Mouse (Mus musculus): Measurements from ENCODE around the gene Fermt1.
A peak's percentile ranks its signal among the peaks of the same experiment; 100 is the strongest.

DNA sequence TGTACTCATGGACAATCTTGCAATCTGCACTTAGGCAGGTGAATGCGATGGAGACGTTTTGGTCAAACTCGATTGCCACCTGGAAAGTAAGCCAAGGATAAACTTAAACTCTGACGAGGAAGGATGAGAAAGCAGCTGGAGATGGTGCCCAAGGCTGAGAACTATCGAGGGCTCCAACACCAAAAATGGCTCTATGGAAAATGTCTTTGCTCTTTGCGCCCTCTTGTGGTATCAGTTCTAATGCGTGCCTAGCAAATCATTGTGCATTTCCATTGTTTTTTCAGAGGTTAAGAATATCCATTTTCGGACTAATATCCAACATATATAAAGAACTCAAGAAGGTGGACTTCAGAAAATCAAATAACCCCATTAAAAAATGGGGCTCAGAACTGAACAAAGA is 38.9 kb downstream of the Fermt1 start:
- TF ChIP-seq MYOD1 (IDR thresholded peaks at IDR 0.05; ENCODE audit: control insufficient read depth in 1 of 3, insufficient read length in 2 of 3, low read depth in 2 of 3) (no peak), POLR2A (IDR thresholded peaks at IDR 0.05; ENCODE audit: insufficient read length, low read depth) (no peak), USF1 (IDR thresholded peaks at IDR 0.05; ENCODE audit: low read depth) (no peak), MYOG (IDR thresholded peaks at IDR 0.05; ENCODE audit: control insufficient read depth in 1 of 3, insufficient read depth in 1 of 3, insufficient read length in 2 of 3, low read depth in 2 of 3) (no peak), SRF (IDR thresholded peaks at IDR 0.05; ENCODE audit: control insufficient read depth, insufficient read length, low read depth) (peak; percentile 62), MAX (IDR thresholded peaks at IDR 0.05; ENCODE audit: low read depth) (no peak), REST (IDR thresholded peaks at IDR 0.05; ENCODE audit: insufficient read depth, insufficient read length) (no peak), TCF12 (IDR thresholded peaks at IDR 0.05; ENCODE audit: insufficient read depth, poor library complexity, severe bottlenecking) (no peak), CEBPB (IDR thresholded peaks at IDR 0.05; ENCODE audit: insufficient read depth, poor library complexity, severe bottlenecking) (no peak), POLR2AphosphoS2 (IDR thresholded peaks at IDR 0.05; ENCODE audit: insufficient read length, low read depth) (no peak), E2F4 (IDR thresholded peaks at IDR 0.05; ENCODE audit: insufficient read depth) (no peak), TCF3 (IDR thresholded peaks at IDR 0.05; ENCODE audit: insufficient read length, low read depth) (no peak)

Measured in myocyte (in vitro differentiated cells).